Mouse (Mus musculus): ENCODE measurements around the gene Eif4g1.

- TF ChIP-seq POLR2A (IDR thresholded peaks at IDR 0.05; ENCODE audit: insufficient read length, low read depth) (no peak), TCF3 (IDR thresholded peaks at IDR 0.05; ENCODE audit: insufficient read length, low read depth) (no peak), TCF12 (IDR thresholded peaks at IDR 0.05; ENCODE audit: insufficient read depth, poor library complexity, severe bottlenecking) (no peak)
Observed at GRCm38 (mm10) chr16:20702522-20702893, 34.4 kb downstream of the Eif4g1 start.

All from myocyte (in vitro differentiated cells).